Mouse (Mus musculus) midbrain, embryonic 16.5 days (tissue): ENCODE measurements around the gene Pla2g4c. TPM values are rescaled to one million over a fixed set of nuclear protein-coding genes. Genes with fewer than 3 reads are reported as not detected.

Experiments used
- ATAC-seq: fragments of 200-750 bp; cut with Nextera tagmentation; 2 replicates; pipeline ENCODE4 v1.8.0; 2017; ENCODE audit warnings: moderate TSS enrichment
- H3K27ac ChIP-seq: fragments of 300-500 bp; sonication (generic); 2 replicates; pipeline ENCODE4 v1.5.1; 2014; ENCODE audit warnings: mild to moderate bottlenecking, low read length, mixed read lengths
- H3K27me3 ChIP-seq: fragments of 300-500 bp; sonication (generic); 2 replicates; pipeline ENCODE4 v1.6.1; 2014; ENCODE audit warnings: low read depth, low read length, mixed read lengths; ENCODE audit not compliant: control insufficient read depth, insufficient read depth
- H3K36me3 ChIP-seq: fragments of 300-500 bp; sonication (generic); 2 replicates; pipeline ENCODE4 v1.6.1; 2014; ENCODE audit warnings: mild to moderate bottlenecking, low read length, moderate library complexity, mixed read lengths; ENCODE audit not compliant: control insufficient read depth, insufficient read depth
- H3K4me1 ChIP-seq: fragments of 300-500 bp; sonication (generic); 2 replicates; pipeline ENCODE4 v1.6.1; 2014; ENCODE audit warnings: mild to moderate bottlenecking, low read length, mixed read lengths; ENCODE audit not compliant: control insufficient read depth, insufficient read depth
- H3K4me2 ChIP-seq: fragments of 300-500 bp; sonication (generic); 2 replicates; pipeline ENCODE4 v1.6.1; 2014; ENCODE audit warnings: mild to moderate bottlenecking, low read length, mixed read lengths
- H3K4me3 ChIP-seq: fragments of 300-500 bp; sonication (generic); 2 replicates; pipeline ENCODE4 v1.5.1; 2014; ENCODE audit warnings: low read depth, mild to moderate bottlenecking, low read length, moderate library complexity, mixed read lengths
- H3K9ac ChIP-seq: fragments of 300-500 bp; sonication (generic); 2 replicates; pipeline ENCODE4 v1.6.1; 2014; ENCODE audit warnings: low read depth, low read length, mixed read lengths
- H3K9me3 ChIP-seq: fragments of 300-500 bp; sonication (generic); replicated peaks from 2 replicates; pipeline ENCODE4 v1.6.1; 2014; ENCODE audit warnings: mild to moderate bottlenecking, low read length, mixed read lengths; ENCODE audit not compliant: control insufficient read depth, poor library complexity, severe bottlenecking
- WGBS: fragments of 180-500 bp; shearing (Covaris S2); extraction: QIAGEN DNeasy Blood & Tissue Kit; methylation state at CpG from one replicate; pipeline ENCODE4 v1.1.7; 2014; 5-methylcytosine and 5-hydroxymethylcytosine counted together
- polyA plus RNA-seq: library from polyadenylated mRNA; unstranded; fragments of >200 nt; fragmentation: Nextera tagmentation; extraction: Ambion mirVana; gene quantifications from 2 replicates; pipeline ENCODE4 v1.2.1, GENCODE M21; 2015

Pla2g4c gene
- polyA plus RNA-seq, 1 experiment from 2014 or later, result 0.62 TPM

DNA sequence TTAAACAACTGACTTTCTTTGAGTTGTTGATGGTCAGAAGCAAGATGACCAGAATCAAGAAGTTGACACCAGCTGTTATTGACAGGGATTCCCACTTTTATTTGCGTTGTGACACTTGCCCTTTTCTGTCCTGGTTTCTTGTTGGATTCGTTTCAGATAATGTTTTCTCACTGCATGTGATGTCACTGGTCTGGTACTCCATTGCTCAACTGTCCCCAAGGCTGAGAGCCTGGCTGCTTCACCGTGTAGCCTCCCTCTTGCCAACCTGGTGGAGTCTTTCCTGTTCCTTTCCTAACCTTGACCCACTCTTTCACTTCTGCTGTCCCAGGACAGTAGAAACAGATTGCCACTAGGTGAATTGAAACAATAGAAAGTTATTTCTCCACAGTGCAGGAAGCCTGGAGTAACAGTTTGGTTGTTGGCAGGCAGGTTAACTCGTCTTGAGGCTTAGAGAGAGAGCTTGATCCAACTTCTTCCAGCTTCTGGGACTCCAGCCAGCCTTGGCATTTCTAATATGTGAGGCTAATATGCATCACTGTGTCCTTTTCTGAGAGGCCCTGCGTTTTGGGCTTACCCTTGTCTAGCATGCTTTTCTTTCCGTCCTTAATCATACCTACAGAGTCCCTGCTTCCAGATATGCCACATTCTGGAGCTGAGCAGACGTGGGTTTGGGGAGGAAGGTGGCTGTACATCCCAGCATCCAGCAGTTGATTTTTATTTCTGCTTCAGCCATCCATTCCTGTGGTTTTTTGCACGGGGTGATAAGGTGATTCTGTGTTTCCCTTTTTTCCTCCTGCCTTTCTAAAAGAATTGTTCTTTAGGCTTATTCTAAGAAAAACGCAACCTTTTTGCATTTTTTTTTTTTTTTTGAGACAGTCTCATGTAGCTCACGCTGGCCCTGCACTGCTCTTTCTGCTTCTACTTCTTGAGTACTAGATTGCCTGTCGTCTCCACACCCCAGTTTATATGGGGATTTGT lies 30.3 kb upstream of the Pla2g4c start:
- no peak overlapping the region for H3K4me2 ChIP-seq
- no peak overlapping the region for H3K4me3 ChIP-seq
- no peaks in the 10 kb centered on the region for H3K4me1 ChIP-seq
- ATAC-seq, result no peak
- 93% methylated on average over 11 of the region's 11 CpGs for WGBS
- H3K27me3 ChIP-seq, result no peaks in the 10 kb centered on the region
- no peak overlapping the region for H3K27ac ChIP-seq
- H3K36me3 ChIP-seq, result peaks cover 30% of the 10 kb centered on the region
- no peak overlapping the region for H3K9ac ChIP-seq
- no peaks in the 10 kb centered on the region for H3K9me3 ChIP-seq

GRCm38 (mm10) chr7:13295256-13295655 lies 29.2 kb upstream of the Pla2g4c start:
- Histone ChIP-seq H3K9me3 (no peaks in the 10 kb centered on the region), H3K27ac (no peak overlapping the region), H3K27me3 (no peaks in the 10 kb centered on the region), H3K9ac (no peak overlapping the region), H3K36me3 (peaks cover 36% of the 10 kb centered on the region), H3K4me3 (no peak overlapping the region), H3K4me2 (no peak overlapping the region), H3K4me1 (no peaks in the 10 kb centered on the region)
- WGBS, result 94% methylated on average over 7 of the region's 7 CpGs
- ATAC-seq, result no peak

GRCm38 (mm10) chr7:13297636-13298035 lies 26.8 kb upstream of the Pla2g4c start:
- ATAC-seq, result no peak
- no peaks in the 10 kb centered on the region for H3K4me1 ChIP-seq
- H3K36me3 ChIP-seq, result peaks cover 51% of the 10 kb centered on the region
- H3K4me3 ChIP-seq, result no peak overlapping the region
- H3K4me2 ChIP-seq, result no peak overlapping the region
- no peak overlapping the region for H3K9ac ChIP-seq
- no peaks in the 10 kb centered on the region for H3K27me3 ChIP-seq
- H3K9me3 ChIP-seq, result no peaks in the 10 kb centered on the region
- 92% methylated on average over 1 of the region's 1 CpGs for WGBS
- no peak overlapping the region for H3K27ac ChIP-seq

- Histone ChIP-seq H3K27ac (no peak overlapping the region), H3K9me3 (no peaks in the 10 kb centered on the region), H3K4me3 (no peak overlapping the region), H3K36me3 (peaks cover 51% of the 10 kb centered on the region), H3K9ac (no peak overlapping the region), H3K4me2 (no peak overlapping the region), H3K27me3 (no peaks in the 10 kb centered on the region), H3K4me1 (no peaks in the 10 kb centered on the region)
- no peak for ATAC-seq
- WGBS, result 95% methylated on average over 5 of the region's 5 CpGs
Observed at GRCm38 (mm10) chr7:13298821-13299220, 25.6 kb upstream of the Pla2g4c start.

- H3K9me3 ChIP-seq, result no peaks in the 10 kb centered on the region
- H3K36me3 ChIP-seq, result peaks cover 53% of the 10 kb centered on the region
- 95% methylated on average over 1 of the region's 1 CpGs for WGBS
- H3K27ac ChIP-seq, result no peak overlapping the region
- H3K4me2 ChIP-seq, result no peak overlapping the region
- H3K27me3 ChIP-seq, result no peaks in the 10 kb centered on the region
- no peak overlapping the region for H3K4me3 ChIP-seq
- H3K4me1 ChIP-seq, result no peaks in the 10 kb centered on the region
- ATAC-seq, result no peak
- H3K9ac ChIP-seq, result no peak overlapping the region
Observed at GRCm38 (mm10) chr7:13301643-13302042, 22.8 kb upstream of the Pla2g4c start.

GRCm38 (mm10) chr7:13302780-13303179 lies 21.7 kb upstream of the Pla2g4c start:
- Histone ChIP-seq H3K9me3 (no peaks in the 10 kb centered on the region), H3K4me1 (no peaks in the 10 kb centered on the region), H3K4me3 (no peak overlapping the region), H3K27ac (no peak overlapping the region), H3K4me2 (no peak overlapping the region), H3K9ac (no peak overlapping the region), H3K36me3 (peaks cover 51% of the 10 kb centered on the region), H3K27me3 (no peaks in the 10 kb centered on the region)
- ATAC-seq, result no peak
- WGBS, result 94% methylated on average over 2 of the region's 2 CpGs

- H3K4me3 ChIP-seq, result no peak overlapping the region
- no peak overlapping the region for H3K4me2 ChIP-seq
- H3K27ac ChIP-seq, result no peak overlapping the region
- H3K9ac ChIP-seq, result no peak overlapping the region
- H3K4me1 ChIP-seq, result no peaks in the 10 kb centered on the region
- no peaks in the 10 kb centered on the region for H3K27me3 ChIP-seq
- ATAC-seq, result no peak
- peaks cover 55% of the 10 kb centered on the region for H3K36me3 ChIP-seq
- H3K9me3 ChIP-seq, result no peaks in the 10 kb centered on the region
Observed at GRCm38 (mm10) chr7:13303372-13303771, 21.1 kb upstream of the Pla2g4c start.

DNA sequence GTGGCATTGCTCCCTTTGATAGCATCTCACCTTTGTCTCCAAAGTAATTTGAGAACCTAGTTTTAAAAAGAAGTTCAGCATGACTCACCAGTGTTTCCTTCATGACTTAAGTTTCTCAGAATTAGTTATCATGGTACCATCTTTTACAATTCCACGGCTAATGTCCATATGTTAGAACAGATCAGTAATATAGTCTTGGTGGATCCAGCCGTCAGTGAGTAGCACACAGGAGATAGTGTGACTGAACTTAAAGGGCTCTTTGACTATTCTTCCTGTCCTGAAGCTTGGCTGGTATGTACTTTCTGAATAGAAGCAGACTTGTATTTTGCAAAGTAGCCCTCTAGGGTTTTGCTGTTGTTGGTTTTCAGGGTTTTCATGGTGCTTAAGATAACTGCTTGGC lies 15.0 kb upstream of the Pla2g4c start:
- ATAC-seq, result no peak
- no peaks in the 10 kb centered on the region for H3K4me1 ChIP-seq

GRCm38 (mm10) chr7:13310493-13311199 lies 13.8 kb upstream of the Pla2g4c start:
- Histone ChIP-seq H3K4me2 (no peak overlapping the region), H3K9ac (no peak overlapping the region), H3K36me3 (peaks cover 26% of the 10 kb centered on the region), H3K4me3 (no peak overlapping the region), H3K27ac (no peak overlapping the region), H3K9me3 (no peaks in the 10 kb centered on the region), H3K27me3 (no peaks in the 10 kb centered on the region), H3K4me1 (no peaks in the 10 kb centered on the region)
- no peak for ATAC-seq
- WGBS, result 96% methylated on average over 6 of the region's 6 CpGs

More for the DNA sequence above, 15.0 kb upstream of the Pla2g4c start:
- Histone ChIP-seq H3K27me3 (no peaks in the 10 kb centered on the region), H3K4me2 (no peak overlapping the region), H3K27ac (no peak overlapping the region), H3K9ac (no peak overlapping the region), H3K36me3 (peaks cover 30% of the 10 kb centered on the region), H3K4me3 (no peak overlapping the region), H3K9me3 (no peaks in the 10 kb centered on the region)
- WGBS, result 98% methylated on average over 2 of the region's 2 CpGs
